Mouse (Mus musculus) CD4-positive, CD25-positive, alpha-beta regulatory T cell, adult 2 months (primary cell): ENCODE measurements around the gene Arhgef38.

Experiments used
- DNase-seq: peaks from one replicate; pipeline ENCODE4 v3.0.0-alpha.2; 2012; ENCODE audit warnings: low read depth, low spot score

Gene Arhgef38

DNA sequence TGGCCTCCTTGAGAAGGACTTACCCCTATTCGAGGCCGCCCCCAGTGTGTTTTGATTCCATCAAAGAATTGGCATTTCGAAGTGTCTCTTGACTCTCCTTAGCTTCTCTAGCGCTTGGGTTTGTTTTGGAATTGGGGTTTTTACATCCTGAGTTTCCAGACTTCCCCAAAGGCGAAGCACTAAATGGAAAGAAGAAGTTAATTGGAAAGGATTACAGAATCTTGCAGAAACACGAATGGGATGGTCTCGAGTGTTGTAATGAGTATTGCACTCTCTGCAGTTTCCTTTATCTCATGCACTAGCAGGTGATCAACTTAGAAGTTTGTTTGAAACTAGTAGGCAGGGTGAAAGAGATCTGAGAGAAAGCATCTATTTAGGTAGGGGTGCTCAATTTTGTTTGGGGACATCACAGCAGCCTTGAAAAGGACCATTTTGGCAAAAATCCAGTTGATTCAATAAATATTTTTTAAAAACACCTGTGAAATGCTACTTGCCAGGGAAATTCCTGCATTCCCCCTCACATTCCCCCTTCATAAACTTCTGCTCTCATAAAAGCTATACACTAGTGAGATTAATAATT is 142.4 kb downstream of the Arhgef38 start:
- no peak for DNase-seq

DNA sequence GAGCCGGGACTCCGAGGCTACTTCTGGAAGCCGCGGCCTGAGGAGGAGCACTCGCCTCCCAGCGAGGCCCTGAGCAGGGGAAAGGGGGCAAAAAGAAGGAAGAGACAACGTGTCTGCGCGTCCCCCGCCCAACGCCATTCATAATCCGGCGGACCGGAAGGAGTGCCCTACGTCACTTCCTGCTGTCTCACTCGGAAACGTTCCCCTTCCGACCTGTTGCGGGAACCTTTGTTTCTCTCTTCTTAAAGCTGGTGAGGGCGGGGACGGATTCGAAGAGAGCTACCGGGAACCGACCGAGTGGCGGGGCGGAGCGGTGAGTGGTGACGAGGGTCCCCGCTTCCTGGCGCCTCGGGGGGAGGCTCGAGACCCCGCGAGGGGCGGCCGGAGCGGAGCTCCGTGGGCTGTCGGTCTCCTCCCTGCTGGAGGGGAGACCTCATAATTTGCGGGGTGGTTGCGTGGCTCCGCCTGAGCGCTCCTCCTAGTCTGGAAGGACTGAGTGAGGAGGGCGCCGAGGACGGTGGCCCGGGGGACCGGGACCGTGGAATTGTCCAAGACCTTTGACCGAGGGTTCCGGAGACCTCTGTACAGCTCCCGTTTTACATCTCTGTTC is 143.0 kb downstream of the Arhgef38 start, which contains the start of the genes Ints12 and Gstcd:
Gene Ints12 (plus strand): TSS at position 177 of the 610 bp plus-strand sequence.
Gene Gstcd (minus strand): TSS at position 370 of the 610 bp plus-strand sequence.
- DNase-seq = peak; percentile 96

DNA sequence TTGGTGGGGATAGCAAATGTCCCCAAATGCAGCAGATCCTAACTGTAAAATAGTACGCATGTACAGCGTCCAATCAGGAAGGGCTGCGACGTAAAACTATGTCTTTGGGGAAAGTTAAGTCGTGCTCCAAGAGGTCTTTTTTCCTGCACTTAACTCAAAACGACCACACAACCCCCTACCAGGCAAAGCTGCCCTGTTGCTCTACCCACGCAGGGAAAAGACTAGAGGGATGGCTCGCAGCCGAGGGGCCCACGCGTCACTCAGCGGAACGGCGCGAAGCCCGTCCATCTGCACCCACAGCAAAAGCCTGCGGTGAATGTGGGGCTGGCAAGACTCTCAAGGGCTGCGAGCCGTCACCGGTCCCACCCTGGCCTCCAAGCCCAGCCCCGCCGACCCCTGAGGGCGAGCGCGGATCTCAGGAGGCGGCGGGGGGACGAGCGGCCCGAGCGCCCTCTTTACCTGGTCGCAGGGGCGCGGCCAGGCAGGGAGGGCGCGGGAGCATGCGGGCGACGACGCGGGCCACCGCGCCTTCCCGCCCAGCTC is 143.6 kb downstream of the Arhgef38 start:
- no peak for DNase-seq

DNA sequence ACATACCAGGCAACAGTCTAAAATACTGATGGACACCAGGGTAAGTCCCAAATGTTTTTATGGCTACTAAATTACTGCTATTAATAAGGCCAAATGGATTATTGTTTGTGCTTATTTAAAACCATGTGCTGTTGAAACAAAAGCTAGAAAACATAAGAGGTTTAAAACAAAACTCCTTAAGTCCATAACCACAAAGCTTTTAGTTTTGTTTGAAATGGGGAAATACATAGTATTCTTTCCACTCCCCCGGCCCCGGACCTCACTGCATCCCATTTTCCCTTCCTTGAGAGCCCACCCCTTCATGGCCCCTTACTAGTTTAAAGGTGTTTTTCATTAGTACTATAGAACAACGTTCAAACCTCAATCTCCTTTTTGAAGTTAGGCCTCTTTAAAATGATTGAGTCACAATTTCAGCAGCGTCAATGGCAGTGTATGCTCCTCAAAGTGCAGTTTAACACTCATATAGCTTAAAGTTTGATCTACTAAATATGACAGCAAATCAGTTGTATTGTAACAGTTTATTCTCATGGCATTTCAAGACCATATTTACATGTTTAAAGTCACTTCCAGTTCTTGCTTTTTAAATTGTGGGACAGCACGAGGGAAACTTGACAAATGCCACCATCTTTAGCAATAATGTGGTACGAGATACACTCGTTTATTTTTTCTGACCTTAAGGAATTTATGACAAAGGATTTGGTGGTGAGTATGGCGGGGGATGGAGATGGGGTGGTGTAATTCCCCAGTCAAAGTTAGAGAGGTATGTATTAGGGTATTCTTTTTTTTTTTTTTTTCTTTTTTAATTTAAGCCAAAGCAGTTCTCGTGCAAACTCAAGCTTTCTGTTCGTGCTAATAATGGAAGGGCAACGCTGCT is 144.3 kb downstream of the Arhgef38 start:
- DNase-seq = no peak

DNA sequence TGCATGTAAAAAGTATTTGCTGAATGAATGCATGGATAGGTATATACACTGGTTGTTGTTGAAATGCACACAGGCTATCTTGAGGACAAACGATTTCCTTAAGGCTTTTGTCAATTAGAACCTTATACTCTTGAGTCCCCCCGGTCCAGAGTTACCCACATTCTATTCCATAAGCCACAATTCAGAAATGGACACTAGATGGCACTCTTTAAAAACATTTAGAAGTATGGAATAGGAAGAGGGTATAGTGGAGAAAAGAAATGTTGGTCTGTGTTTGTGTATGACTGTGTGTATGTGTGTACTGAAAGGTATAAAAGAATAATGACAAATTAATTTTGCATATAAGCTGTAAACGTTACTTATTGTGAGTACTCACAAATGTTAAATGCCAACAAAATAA is 148.9 kb downstream of the Arhgef38 start:
- DNase-seq = peak; percentile 64

DNA sequence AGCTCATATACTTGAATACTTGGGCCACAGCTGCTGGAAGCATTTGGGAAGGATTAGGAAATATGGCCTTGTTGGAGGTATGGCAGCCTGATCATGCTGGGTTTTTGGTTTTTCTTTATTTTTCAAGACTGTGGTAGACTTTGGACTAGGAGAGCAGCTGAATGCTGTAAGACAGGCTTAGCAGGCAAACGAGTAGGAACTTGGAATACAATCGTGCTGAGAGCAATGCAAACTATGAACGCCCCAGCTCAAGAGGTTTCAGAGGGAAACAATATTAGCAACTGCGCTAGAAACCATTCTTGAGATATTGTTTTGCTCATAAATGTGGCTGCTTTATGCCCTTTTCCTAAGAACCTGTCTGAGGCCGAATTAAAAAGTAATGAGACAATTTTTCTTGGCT is 152.0 kb downstream of the Arhgef38 start:
- no peak for DNase-seq

DNA sequence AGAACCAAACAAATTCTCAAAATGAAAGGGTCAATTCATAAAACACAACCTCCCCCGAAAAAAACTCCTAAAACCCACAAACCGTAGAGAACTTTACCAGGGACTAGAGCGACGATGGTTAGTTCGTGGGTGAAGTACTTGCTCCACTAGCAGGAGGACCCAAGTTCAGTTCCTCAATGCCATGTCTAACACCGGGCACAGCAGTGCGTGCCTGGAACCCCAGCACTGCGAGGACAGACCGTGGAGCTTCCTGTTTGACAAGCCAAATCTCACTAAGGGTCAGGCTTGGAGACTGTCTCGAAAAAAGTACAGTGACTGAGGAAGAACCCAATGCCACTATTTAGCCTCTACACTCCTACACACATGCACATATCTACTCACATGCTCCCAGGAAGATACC is 159.2 kb downstream of the Arhgef38 start:
- DNase-seq = no peak
